Mouse (Mus musculus) bone marrow, adult 2 months (tissue): ENCODE results near the gene Igbp1. TPM values are rescaled to one million over a fixed set of nuclear protein-coding genes. Genes with fewer than 3 reads are reported as not detected.

ENCODE experiments used
- H3K27ac ChIP-seq: fragments of 200-500 bp; 2 replicates; pipeline ENCODE4 v1.5.1; 2012; ENCODE audit warnings: low read depth, mild to moderate bottlenecking, control low read depth, inconsistent platforms, low read length; ENCODE audit not compliant: control insufficient read depth, poor library complexity, insufficient read depth
- H3K4me1 ChIP-seq: fragments of 200-500 bp; 2 replicates; pipeline ENCODE4 v1.6.1; 2011; ENCODE audit warnings: low read length; ENCODE audit not compliant: control insufficient read depth, insufficient read depth
- H3K4me3 ChIP-seq: fragments of 200-500 bp; replicated peaks from 2 replicates; pipeline ENCODE3; 2011; ENCODE audit warnings: mild to moderate bottlenecking, low read depth, low read length, control low read depth; ENCODE audit not compliant: control insufficient read depth
- CTCF ChIP-seq: fragments of 200-500 bp; IDR thresholded peaks from 2 replicates; pipeline ENCODE4 v1.5.1; 2011; ENCODE audit warnings: low read length, control low read depth; ENCODE audit not compliant: control insufficient read depth, insufficient read depth
- POLR2A ChIP-seq: fragments of 200-500 bp; IDR thresholded peaks from 2 replicates; pipeline ENCODE4 v1.6.1; 2011; ENCODE audit warnings: low read depth, mild to moderate bottlenecking, control low read depth, low read length, borderline replicate concordance; ENCODE audit not compliant: control insufficient read depth
- WGBS: fragments of 180-500 bp; shearing (Covaris S2); methylation state at CpG from one replicate; pipeline ENCODE4 v1.1.7; 2018; 5-methylcytosine and 5-hydroxymethylcytosine counted together
- polyA plus RNA-seq: library from polyadenylated mRNA; stranded (reverse); fragments of >200 nt; gene quantifications from 2 replicates; pipeline ENCODE4 v1.2.4, GENCODE M21; 2011; ENCODE audit warnings: low replicate concordance; ENCODE audit not compliant: missing spikeins, insufficient read depth, insufficient read length

The Igbp1 gene
- 22.9 and 30.1 TPM in 2 replicates for polyA plus RNA-seq

DNA sequence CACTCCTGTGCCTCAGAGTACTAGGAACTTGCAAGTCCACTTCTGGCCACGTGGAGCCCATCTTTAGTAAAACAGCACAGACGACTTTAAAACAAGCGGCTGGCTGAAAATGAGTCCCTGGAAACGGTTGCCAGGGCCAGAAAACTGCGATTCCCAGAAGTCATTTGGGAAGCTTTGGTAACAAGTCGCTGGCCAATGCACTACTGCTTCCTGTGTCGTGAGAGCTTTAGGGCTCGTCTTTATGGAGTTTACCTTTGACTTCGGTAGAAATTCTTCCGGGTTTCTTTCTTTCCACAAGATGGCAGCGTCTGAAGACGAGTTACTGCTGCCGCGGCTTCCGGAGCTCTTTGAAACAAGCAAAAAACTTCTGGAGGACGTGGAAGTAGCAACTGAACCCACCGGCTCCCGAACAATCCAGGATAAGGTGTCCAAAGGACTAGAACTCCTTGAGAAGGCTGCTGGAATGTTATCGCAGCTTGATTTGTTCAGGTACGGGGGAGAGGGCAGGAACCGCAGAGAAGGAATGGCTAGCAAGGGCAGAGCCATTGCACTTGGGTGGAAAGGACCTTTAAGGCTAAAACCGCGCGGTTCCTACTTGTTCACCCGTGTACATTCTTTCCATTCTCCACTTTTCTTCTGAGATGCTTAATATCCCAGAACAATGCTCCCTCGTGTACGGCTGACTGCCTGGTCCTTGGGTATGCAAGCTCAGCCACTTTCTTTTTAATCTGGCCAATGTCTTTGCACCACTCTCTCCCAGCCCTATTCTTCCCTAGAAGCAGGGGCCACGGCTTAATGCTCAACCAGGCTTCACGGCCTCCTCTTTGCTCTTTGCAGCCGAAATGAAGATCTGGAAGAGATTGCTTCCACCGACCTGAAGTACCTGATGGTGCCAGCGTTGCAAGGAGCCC lies at the start of gene Igbp1:
TSS of gene Igbp1 (plus strand) at position 224 of the 911 bp plus-strand sequence.
- Histone ChIP-seq H3K4me1 (no peaks in the 10 kb centered on the region; the same call in 1 of the 2 replicates), H3K27ac (peak within 1 kb of the TSS; percentile 52; the same call in 1 of the 2 replicates), H3K4me3 (peak within 1 kb of the TSS; percentile 91)
- 12% methylated on average over 32 of the region's 32 CpGs for WGBS
- TF ChIP-seq POLR2A (no peak), CTCF (no peak)

DNA sequence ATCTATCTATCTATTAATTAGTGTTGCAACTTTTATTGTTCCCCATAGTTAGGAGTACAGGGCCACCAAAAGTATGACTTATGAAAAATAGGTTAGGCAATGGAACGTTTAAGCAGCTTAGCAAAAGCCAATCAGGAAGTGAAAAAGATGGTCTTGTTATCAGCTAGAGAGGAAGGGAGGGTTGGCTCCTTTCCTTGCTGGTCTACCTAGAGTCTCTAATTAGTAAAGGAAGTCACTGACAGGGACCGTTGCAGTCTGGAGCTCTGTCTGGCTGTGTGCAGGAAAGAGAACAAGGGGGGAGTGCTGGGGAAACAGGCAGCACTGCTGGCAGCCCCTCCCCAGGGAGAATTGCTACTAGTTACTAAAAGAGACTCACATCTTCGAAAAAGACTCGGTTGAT lies 26.0 kb upstream of the Igbp1 start:
- H3K27ac ChIP-seq, result no peak overlapping the region
- WGBS, result 14% methylated on average over 4 of the region's 4 CpGs
- TF ChIP-seq POLR2A, result no peak
- TF ChIP-seq CTCF, result no peak
- H3K4me3 ChIP-seq, result no peak overlapping the region
- H3K4me1 ChIP-seq, result no peaks in the 10 kb centered on the region

DNA sequence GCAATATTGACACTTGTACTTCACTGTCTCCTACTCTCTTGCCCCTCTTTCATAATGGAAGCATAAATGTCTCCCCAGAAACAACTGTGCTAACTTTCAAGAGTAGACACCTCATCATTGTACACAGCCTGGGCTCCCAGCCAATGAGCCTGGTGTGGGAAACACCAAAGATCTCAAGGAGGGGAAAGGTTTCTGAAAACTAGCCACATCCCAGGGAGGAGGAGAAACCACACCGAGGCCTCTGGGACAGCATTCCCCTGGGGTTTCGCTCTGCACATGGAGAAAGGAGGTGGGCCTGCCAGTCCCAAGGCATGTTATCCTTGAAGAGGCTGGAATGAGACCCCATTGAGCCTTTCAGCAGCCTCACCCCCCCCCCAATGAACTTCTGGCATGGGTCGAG lies 24.0 kb upstream of the Igbp1 start:
- 63% methylated on average over 3 of the region's 3 CpGs for WGBS
- TF ChIP-seq CTCF, result no peak
- TF ChIP-seq POLR2A, result no peak
- no peak overlapping the region for H3K27ac ChIP-seq
- no peak overlapping the region for H3K4me3 ChIP-seq
- no peaks in the 10 kb centered on the region for H3K4me1 ChIP-seq

GRCm38 (mm10) chrX:100471491-100471890 lies 22.6 kb upstream of the Igbp1 start:
- WGBS, result 68% methylated on average over 3 of the region's 3 CpGs
- TF ChIP-seq POLR2A, result no peak
- TF ChIP-seq CTCF, result no peak

DNA sequence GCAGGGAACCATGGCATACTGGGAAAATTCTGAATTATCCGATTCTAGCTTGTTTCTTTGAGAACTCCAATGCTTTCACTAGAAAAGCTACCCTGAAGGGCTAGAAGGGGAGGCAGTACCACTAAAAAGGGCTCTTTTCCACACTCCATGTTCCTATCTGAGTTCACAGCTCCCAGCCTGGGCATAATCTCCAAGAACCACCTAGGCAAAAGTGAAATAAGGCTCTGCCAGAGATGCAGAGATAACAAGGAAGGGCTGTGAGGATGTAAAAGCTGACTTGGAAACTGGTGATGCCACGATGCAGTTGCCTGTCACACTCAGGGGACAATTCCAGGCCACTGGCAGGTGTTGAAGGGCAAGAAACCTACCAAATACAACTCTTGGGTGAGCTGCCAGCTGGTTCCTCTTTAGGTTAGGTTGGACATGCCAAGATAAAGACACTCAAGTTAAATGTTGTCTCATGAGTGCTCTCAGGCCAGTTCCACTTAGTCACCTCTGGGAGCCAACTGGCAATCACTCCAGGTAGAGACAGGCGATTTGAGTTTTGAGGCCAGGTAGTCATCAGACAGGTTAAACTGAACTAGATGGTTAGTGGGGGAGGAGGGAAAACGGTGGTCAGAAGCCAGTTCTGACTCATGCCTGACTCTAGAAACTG lies 18.4 kb upstream of the Igbp1 start:
- no peak overlapping the region for H3K27ac ChIP-seq

More at GRCm38 (mm10) chrX:100471491-100471890, 22.6 kb upstream of the Igbp1 start:
- Histone ChIP-seq H3K4me1 (no peaks in the 10 kb centered on the region), H3K4me3 (no peak overlapping the region), H3K27ac (no peak overlapping the region)

GRCm38 (mm10) chrX:100480317-100480716 lies 13.8 kb upstream of the Igbp1 start:
- H3K4me3 ChIP-seq, result no peak overlapping the region
- H3K4me1 ChIP-seq, result no peaks in the 10 kb centered on the region
- H3K27ac ChIP-seq, result no peak overlapping the region
- TF ChIP-seq CTCF, result peak; percentile 57
- TF ChIP-seq POLR2A, result no peak
- 21% methylated on average over 3 of the region's 3 CpGs for WGBS

More for the DNA sequence above, 18.4 kb upstream of the Igbp1 start:
- 58% methylated on average over 4 of the region's 4 CpGs for WGBS
- TF ChIP-seq CTCF (no peak), POLR2A (no peak)
- Histone ChIP-seq H3K4me3 (no peak overlapping the region), H3K4me1 (no peaks in the 10 kb centered on the region)

DNA sequence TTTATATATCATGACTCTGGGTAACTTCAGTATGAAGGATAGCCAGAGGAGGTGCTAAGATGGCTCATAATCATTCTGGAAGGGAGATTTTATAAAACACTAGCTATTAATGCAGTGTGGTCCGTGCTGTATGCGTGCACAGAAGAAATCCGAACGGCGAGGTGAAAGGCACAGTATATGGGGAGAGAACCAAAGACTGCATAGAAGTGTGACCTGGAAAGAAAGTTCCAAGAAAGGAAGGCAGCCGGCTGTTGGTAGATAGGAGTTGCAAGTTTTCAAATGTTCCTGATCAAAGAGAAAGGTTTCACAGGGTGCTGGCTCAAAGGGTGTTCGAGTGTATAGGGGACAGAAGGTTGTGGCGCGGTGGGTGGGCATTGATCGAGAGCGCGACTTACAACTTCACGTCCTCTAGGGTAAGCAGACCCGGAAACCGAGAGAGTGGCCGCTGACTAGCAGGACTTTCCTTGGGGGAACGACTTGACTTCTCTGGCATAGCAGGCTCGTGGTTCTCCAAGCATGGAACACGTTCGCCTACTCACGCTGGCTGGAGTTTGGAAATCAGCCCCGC lies 507 bp upstream of the Igbp1 start:
- no peaks in the 10 kb centered on the region; the same call in 1 of the 2 replicates for H3K4me1 ChIP-seq
- H3K27ac ChIP-seq, result no peak overlapping the region
- 11% methylated on average over 22 of the region's 22 CpGs for WGBS
- H3K4me3 ChIP-seq, result peak overlapping the region; percentile 87
- TF ChIP-seq CTCF, result no peak
- no peak for TF ChIP-seq POLR2A
